Mouse (Mus musculus) cerebellum, adult 2 months (tissue): ENCODE results near the gene Rab11a.

Experiments used
- CTCF ChIP-seq: fragments of 200-500 bp; IDR thresholded peaks from 2 replicates; pipeline ENCODE4 v1.5.1; 2011; ENCODE audit warnings: low read depth, mild to moderate bottlenecking, control low read depth, low read length, moderate library complexity, borderline replicate concordance; ENCODE audit not compliant: insufficient read depth
- POLR2A ChIP-seq: fragments of 200-500 bp; IDR thresholded peaks from 2 replicates; pipeline ENCODE4 v1.6.1; 2011; ENCODE audit warnings: low read length, control low read depth, borderline replicate concordance; ENCODE audit not compliant: insufficient read depth

DNA sequence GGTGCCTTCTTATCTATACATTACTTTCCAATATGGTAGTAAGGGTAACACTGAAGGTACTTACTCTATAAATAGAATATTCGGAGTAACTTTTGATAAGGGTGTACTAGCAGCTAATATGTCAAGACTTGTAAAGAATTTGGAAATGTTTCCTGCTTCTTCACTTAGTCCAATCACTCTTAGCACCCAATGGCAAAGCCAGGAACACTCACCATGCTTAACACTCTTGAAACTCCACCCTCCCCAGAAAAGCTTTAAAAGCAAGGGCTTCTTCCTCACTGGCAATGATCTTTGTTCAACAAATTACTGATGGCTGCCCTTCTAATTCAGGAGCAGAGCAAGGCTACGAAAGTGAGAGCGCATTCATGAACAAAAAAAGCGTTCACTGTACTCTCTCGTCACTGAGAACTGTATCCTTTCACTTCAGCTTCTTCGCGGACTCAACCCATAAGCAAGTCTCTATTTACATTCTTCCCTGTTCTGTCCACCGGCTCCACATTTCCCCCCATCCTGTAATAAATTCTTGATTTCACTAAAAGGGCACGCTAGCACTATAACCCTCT lies 1.4 kb downstream of the Rab11a start:
- no peak for TF ChIP-seq CTCF
- no peak for TF ChIP-seq POLR2A
